Mouse (Mus musculus): Measurements from ENCODE around the gene Thsd1.

Gene Thsd1

GRCm38 (mm10) chr8:22227061-22227877, at the start of gene Thsd1:
Gene Thsd1, plus strand, starts transcription at chr8:22227313.
- DNase-seq (ENCODE audit: low spot score) = peak; percentile 10

GRCm38 (mm10) chr8:22184884-22185283, 42.2 kb upstream of the Thsd1 start:
- no peak for DNase-seq (ENCODE audit: low spot score)

- DNase-seq (ENCODE audit: low spot score) = peak; percentile 93
Measured at GRCm38 (mm10) chr8:22185431-22186397, 41.4 kb upstream of the Thsd1 start, which contains the start of gene Ckap2. Gene Ckap2, minus strand, starts transcription at chr8:22185819.

GRCm38 (mm10) chr8:22192660-22193431, 34.3 kb upstream of the Thsd1 start, which contains the start of gene Vps36:
Gene Vps36, plus strand, starts transcription at chr8:22192809.
- DNase-seq (ENCODE audit: low spot score) = peak; percentile 82

- no peak for DNase-seq (ENCODE audit: low spot score)
Measured at GRCm38 (mm10) chr8:22193432-22194010, 33.6 kb upstream of the Thsd1 start.

- DNase-seq (ENCODE audit: low spot score) = no peak
Measured at GRCm38 (mm10) chr8:22197914-22198313, 29.2 kb upstream of the Thsd1 start.

GRCm38 (mm10) chr8:22199481-22199880, 27.6 kb upstream of the Thsd1 start:
- no peak for DNase-seq (ENCODE audit: low spot score)

GRCm38 (mm10) chr8:22207535-22207934, 19.6 kb upstream of the Thsd1 start:
- DNase-seq (ENCODE audit: low spot score) = no peak

- DNase-seq (ENCODE audit: low spot score) = no peak
Measured at GRCm38 (mm10) chr8:22209012-22209411, 18.1 kb upstream of the Thsd1 start.

- no peak for DNase-seq (ENCODE audit: low spot score)
Measured at GRCm38 (mm10) chr8:22214826-22215225, 12.3 kb upstream of the Thsd1 start.

- DNase-seq (ENCODE audit: low spot score) = no peak
Measured at GRCm38 (mm10) chr8:22226361-22226760, 752 bp upstream of the Thsd1 start.

- no peak for DNase-seq (ENCODE audit: low spot score)
Measured at GRCm38 (mm10) chr8:22228621-22229020, 1.5 kb downstream of the Thsd1 start.

- no peak for DNase-seq (ENCODE audit: low spot score)
Measured at GRCm38 (mm10) chr8:22242986-22243385, 15.9 kb downstream of the Thsd1 start.

GRCm38 (mm10) chr8:22245663-22246062, 18.6 kb downstream of the Thsd1 start:
- no peak for DNase-seq (ENCODE audit: low spot score)

- no peak for DNase-seq (ENCODE audit: low spot score)
Measured at GRCm38 (mm10) chr8:22247956-22248355, 20.8 kb downstream of the Thsd1 start.

GRCm38 (mm10) chr8:22249080-22249479, 22.0 kb downstream of the Thsd1 start:
- DNase-seq (ENCODE audit: low spot score) = no peak

GRCm38 (mm10) chr8:22258946-22259450, 31.9 kb downstream of the Thsd1 start:
- DNase-seq (ENCODE audit: low spot score) = no peak

GRCm38 (mm10) chr8:22259531-22259930, 32.4 kb downstream of the Thsd1 start:
- DNase-seq (ENCODE audit: low spot score) = no peak

GRCm38 (mm10) chr8:22260091-22260722, 33.1 kb downstream of the Thsd1 start:
- DNase-seq (ENCODE audit: low spot score) = no peak

- DNase-seq (ENCODE audit: low spot score) = no peak
Measured at GRCm38 (mm10) chr8:22262267-22262666, 35.2 kb downstream of the Thsd1 start.

- DNase-seq (ENCODE audit: low spot score) = no peak
Measured at GRCm38 (mm10) chr8:22264292-22264691, 37.2 kb downstream of the Thsd1 start.

Data from ovary, postnatal 10 days (tissue).